Mouse (Mus musculus): ENCODE results near the gene Nnat. TPM values are rescaled to one million over a fixed set of nuclear protein-coding genes. Genes with fewer than 3 reads are reported as not detected.

Nnat gene
- total and polyA plus RNA-seq, 3 experiments = 0.29 to 6.0 (median 0.39) TPM

GRCm38 (mm10) chr2:157558051-157558450 is 1.8 kb upstream of the Nnat start:
- intact Hi-C loops (cut with DNase I) = no loop called here
- peaks cover 5% of the 10 kb centered on the region for H3K4me1 ChIP-seq (ENCODE audit: control insufficient read depth, insufficient read depth, low read length)
- TF ChIP-seq EP300 (IDR thresholded peaks at IDR 0.05; ENCODE audit: insufficient read depth, low read depth, low read length) (no peak), POLR2A (IDR thresholded peaks at IDR 0.05; ENCODE audit: insufficient read depth, low read depth, low read length) (no peak), CTCF (IDR thresholded peaks at IDR 0.05) (no peak)
- H3K27ac ChIP-seq = no peak overlapping the region
- 71% methylated on average over 9 of the region's 9 CpGs for WGBS
- H3K36me3 ChIP-seq (ENCODE audit: control insufficient read depth, insufficient read depth, low read length) = no peaks in the 10 kb centered on the region
- H3K4me3 ChIP-seq = no peak overlapping the region
- DNase-seq = peak in 1 of 2 experiments; percentile 38
- H3K79me2 ChIP-seq (replicated peaks; ENCODE audit: control insufficient read depth, insufficient read depth, low read length) = no peaks in the 10 kb centered on the region; the same call in 1 of the 2 replicates
- no peak overlapping the region for H3K9ac ChIP-seq (ENCODE audit: low read depth, low read length)
- no peaks in the 10 kb centered on the region for H3K27me3 ChIP-seq (ENCODE audit: control insufficient read depth, insufficient read depth, low read length)

DNA sequence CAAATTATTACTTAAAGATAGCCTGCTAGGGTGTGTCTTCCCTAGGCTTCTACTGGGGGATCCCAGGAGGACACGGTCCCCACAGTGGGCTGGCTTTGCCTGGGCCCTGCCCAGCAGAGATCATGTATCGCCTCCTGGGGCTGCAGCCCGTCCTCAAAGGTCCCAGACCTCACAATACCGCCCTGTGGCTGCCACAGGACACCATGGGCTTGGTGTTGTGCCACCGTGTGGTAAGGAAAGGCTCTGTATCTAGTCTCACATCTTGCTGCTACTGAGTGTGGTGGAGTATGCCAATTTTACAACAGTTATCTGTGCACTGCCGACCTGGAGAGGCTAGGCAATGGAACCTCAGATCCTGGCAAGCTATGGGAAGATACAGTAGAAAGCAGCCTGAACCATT is 1.4 kb upstream of the Nnat start:
- H3K79me2 ChIP-seq (replicated peaks; ENCODE audit: control insufficient read depth, insufficient read depth, low read length) = no peaks in the 10 kb centered on the region; the same call in 1 of the 2 replicates
- 65% methylated on average over 6 of the region's 6 CpGs for WGBS
- intact Hi-C loops (cut with DNase I) = no loop called here
- H3K4me1 ChIP-seq (ENCODE audit: control insufficient read depth, insufficient read depth, low read length) = peaks cover 5% of the 10 kb centered on the region
- no peaks in the 10 kb centered on the region for H3K27me3 ChIP-seq (ENCODE audit: control insufficient read depth, insufficient read depth, low read length)
- no peak for DNase-seq
- TF ChIP-seq CTCF (IDR thresholded peaks at IDR 0.05) = peak; percentile 30
- no peak for TF ChIP-seq EP300 (IDR thresholded peaks at IDR 0.05; ENCODE audit: insufficient read depth, low read depth, low read length)
- H3K36me3 ChIP-seq (ENCODE audit: control insufficient read depth, insufficient read depth, low read length) = no peaks in the 10 kb centered on the region
- H3K4me3 ChIP-seq = no peak overlapping the region
- no peak overlapping the region for H3K27ac ChIP-seq
- H3K9ac ChIP-seq (ENCODE audit: low read depth, low read length) = no peak overlapping the region

- Histone ChIP-seq H3K79me2 (replicated peaks; ENCODE audit: control insufficient read depth, insufficient read depth, low read length) (no peaks in the 10 kb centered on the region; the same call in 1 of the 2 replicates), H3K9ac (ENCODE audit: low read depth, low read length) (no peak overlapping the region), H3K36me3 (ENCODE audit: control insufficient read depth, insufficient read depth, low read length) (no peaks in the 10 kb centered on the region), H3K27me3 (ENCODE audit: control insufficient read depth, insufficient read depth, low read length) (no peaks in the 10 kb centered on the region), H3K4me1 (ENCODE audit: control insufficient read depth, insufficient read depth, low read length) (peaks cover 5% of the 10 kb centered on the region), H3K27ac (no peak overlapping the region), H3K4me3 (no peak overlapping the region)
- WGBS = 68% methylated on average over 19 of the region's 19 CpGs
- DNase-seq = no peak
- intact Hi-C loops (cut with DNase I) = no loop called here
- no peak for TF ChIP-seq EP300 (IDR thresholded peaks at IDR 0.05; ENCODE audit: insufficient read depth, low read depth, low read length)
These were observed 438 bp upstream of the Nnat start for GRCm38 (mm10) chr2:157559440-157559839.

- H3K4me3 ChIP-seq = peak overlapping the region; percentile 24
- 50% methylated on average over 33 of the region's 33 CpGs for WGBS
- no peaks in the 10 kb centered on the region; the same call in 1 of the 2 replicates for H3K36me3 ChIP-seq (ENCODE audit: control insufficient read depth, insufficient read depth, low read length)
- no peak overlapping the region for H3K9ac ChIP-seq (ENCODE audit: low read depth, low read length)
- H3K27ac ChIP-seq = no peak overlapping the region
- peaks cover 2% of the 10 kb centered on the region for H3K4me1 ChIP-seq (ENCODE audit: control insufficient read depth, insufficient read depth, low read length)
- TF ChIP-seq CTCF (IDR thresholded peaks at IDR 0.05) = no peak
- no peak for TF ChIP-seq EP300 (IDR thresholded peaks at IDR 0.05; ENCODE audit: insufficient read depth, low read depth, low read length)
- no peak for TF ChIP-seq POLR2A (IDR thresholded peaks at IDR 0.05; ENCODE audit: insufficient read depth, low read depth, low read length)
- H3K79me2 ChIP-seq (replicated peaks; ENCODE audit: control insufficient read depth, insufficient read depth, low read length) = no peaks in the 10 kb centered on the region; the same call in 1 of the 2 replicates
- no peak for DNase-seq
- H3K27me3 ChIP-seq (ENCODE audit: control insufficient read depth, insufficient read depth, low read length) = no peaks in the 10 kb centered on the region
- intact Hi-C loops (cut with DNase I) = no loop called here
These were observed 424 bp downstream of the Nnat start for GRCm38 (mm10) chr2:157560302-157560701.

DNA sequence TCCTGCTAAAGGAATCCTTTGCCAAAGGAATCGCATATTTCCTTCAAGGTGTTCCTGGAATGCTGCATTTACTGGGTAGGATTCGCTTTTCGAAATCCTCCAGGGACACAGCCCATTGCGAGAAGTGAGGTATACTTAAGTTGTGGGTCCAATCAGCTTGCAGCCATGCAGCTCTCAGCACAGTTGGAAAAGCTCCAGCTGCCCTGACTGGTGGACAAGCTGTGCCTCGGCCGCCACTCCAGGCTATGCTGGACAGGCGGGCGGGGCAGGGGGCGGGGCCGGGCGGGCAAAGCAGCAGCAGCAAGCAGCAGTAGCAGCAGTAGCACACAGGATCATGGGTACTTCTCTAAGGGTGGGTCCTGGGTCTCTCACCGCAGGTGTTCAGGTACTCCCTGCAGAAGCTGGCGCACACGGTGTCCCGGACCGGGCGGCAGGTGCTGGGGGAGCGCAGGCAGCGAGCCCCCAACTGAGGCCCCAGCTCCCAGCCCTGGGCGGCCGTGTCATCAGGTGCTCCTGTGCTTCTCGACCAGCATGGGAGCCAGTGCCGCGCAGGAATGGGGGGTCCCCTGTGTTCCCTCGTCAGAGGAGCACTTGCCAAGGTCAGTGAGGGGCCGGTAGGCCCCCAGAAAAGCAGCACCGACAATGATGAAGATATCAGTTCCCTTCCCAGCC is 1.4 kb downstream of the Nnat start:
- H3K27me3 ChIP-seq (ENCODE audit: control insufficient read depth, insufficient read depth, low read length) = no peaks in the 10 kb centered on the region
- 50% methylated on average over 27 of the region's 27 CpGs for WGBS
- no peak for TF ChIP-seq CTCF (IDR thresholded peaks at IDR 0.05)
- no peak for TF ChIP-seq POLR2A (IDR thresholded peaks at IDR 0.05; ENCODE audit: insufficient read depth, low read depth, low read length)
- TF ChIP-seq EP300 (IDR thresholded peaks at IDR 0.05; ENCODE audit: insufficient read depth, low read depth, low read length) = no peak
- peak; percentile 75 to 88 for DNase-seq
- peaks cover 4% of the 10 kb centered on the region for H3K79me2 ChIP-seq (replicated peaks; ENCODE audit: control insufficient read depth, insufficient read depth, low read length)
- intact Hi-C loops (cut with DNase I) = no loop called here
- no peak overlapping the region for H3K9ac ChIP-seq (ENCODE audit: low read depth, low read length)
- peaks cover 2% of the 10 kb centered on the region for H3K4me1 ChIP-seq (ENCODE audit: control insufficient read depth, insufficient read depth, low read length)
- peak overlapping the region; percentile 44 for H3K4me3 ChIP-seq
- no peak overlapping the region for H3K27ac ChIP-seq
- no peaks in the 10 kb centered on the region; the same call in 1 of the 2 replicates for H3K36me3 ChIP-seq (ENCODE audit: control insufficient read depth, insufficient read depth, low read length)

- Histone ChIP-seq H3K4me1 (ENCODE audit: control insufficient read depth, insufficient read depth, low read length) (peaks cover 4% of the 10 kb centered on the region), H3K36me3 (ENCODE audit: control insufficient read depth, insufficient read depth, low read length) (no peaks in the 10 kb centered on the region; the same call in 1 of the 2 replicates), H3K27me3 (ENCODE audit: control insufficient read depth, insufficient read depth, low read length) (no peaks in the 10 kb centered on the region), H3K27ac (no peak overlapping the region), H3K4me3 (no peak overlapping the region), H3K79me2 (replicated peaks; ENCODE audit: control insufficient read depth, insufficient read depth, low read length) (peaks cover 4% of the 10 kb centered on the region), H3K9ac (ENCODE audit: low read depth, low read length) (no peak overlapping the region)
- no peak for TF ChIP-seq CTCF (IDR thresholded peaks at IDR 0.05)
- TF ChIP-seq EP300 (IDR thresholded peaks at IDR 0.05; ENCODE audit: insufficient read depth, low read depth, low read length) = no peak
- DNase-seq = no peak
- intact Hi-C loops (cut with DNase I) = no loop called here
- WGBS = 51% methylated on average over 2 of the region's 2 CpGs
These were observed 3.2 kb downstream of the Nnat start for GRCm38 (mm10) chr2:157563031-157563430.
